Mouse (Mus musculus) neural tube, embryonic 13.5 days (tissue): ENCODE measurements around the gene Ebpl. TPM values are rescaled to one million over a fixed set of nuclear protein-coding genes. Genes with fewer than 3 reads are reported as not detected.

ENCODE experiments used
- ATAC-seq: fragments of 200-750 bp; cut with Nextera tagmentation; 2 replicates; pipeline ENCODE4 v1.8.0; 2017; ENCODE audit warnings: low read depth, mild to moderate bottlenecking, moderate TSS enrichment, moderate library complexity
- H3K27ac ChIP-seq: fragments of 300-500 bp; sonication (generic); replicated peaks from 2 replicates; pipeline ENCODE4 v1.5.1; 2015; ENCODE audit warnings: moderate library complexity, mild to moderate bottlenecking, inconsistent platforms
- H3K27me3 ChIP-seq: fragments of 300-500 bp; sonication (generic); 2 replicates; pipeline ENCODE4 v1.6.1; 2015; ENCODE audit warnings: mild to moderate bottlenecking, inconsistent platforms
- H3K36me3 ChIP-seq: fragments of 300-500 bp; sonication (generic); 2 replicates; pipeline ENCODE4 v1.6.1; 2015; ENCODE audit warnings: mild to moderate bottlenecking, inconsistent platforms
- H3K4me1 ChIP-seq: fragments of 300-500 bp; sonication (generic); replicated peaks from 2 replicates; pipeline ENCODE4 v1.6.1; 2015; ENCODE audit warnings: inconsistent platforms
- H3K4me2 ChIP-seq: fragments of 300-500 bp; sonication (generic); 2 replicates; pipeline ENCODE4 v1.6.1; 2015; ENCODE audit warnings: inconsistent platforms, mild to moderate bottlenecking, moderate library complexity
- H3K4me3 ChIP-seq: fragments of 300-500 bp; sonication (generic); 2 replicates; pipeline ENCODE4 v1.5.1; 2015; ENCODE audit warnings: mild to moderate bottlenecking, inconsistent platforms
- H3K9ac ChIP-seq: fragments of 300-500 bp; sonication (generic); 2 replicates; pipeline ENCODE4 v1.6.1; 2015; ENCODE audit warnings: moderate library complexity, mild to moderate bottlenecking, inconsistent platforms
- H3K9me3 ChIP-seq: fragments of 300-500 bp; sonication (generic); 2 replicates; pipeline ENCODE4 v1.6.1; 2016; ENCODE audit warnings: inconsistent platforms
- WGBS: fragments of 180-500 bp; shearing (Covaris S2); methylation state at CpG from one replicate; pipeline ENCODE4 v1.1.7; 2015; 5-methylcytosine and 5-hydroxymethylcytosine counted together
- polyA plus RNA-seq: library from polyadenylated mRNA; unstranded; fragments of >200 nt; fragmentation: Nextera tagmentation; extraction: Ambion mirVana; gene quantifications from 2 replicates; pipeline ENCODE4 v1.2.1, GENCODE M21; 2015

The Ebpl gene
- 9.1 and 11.7 TPM in 2 replicates for polyA plus RNA-seq

DNA sequence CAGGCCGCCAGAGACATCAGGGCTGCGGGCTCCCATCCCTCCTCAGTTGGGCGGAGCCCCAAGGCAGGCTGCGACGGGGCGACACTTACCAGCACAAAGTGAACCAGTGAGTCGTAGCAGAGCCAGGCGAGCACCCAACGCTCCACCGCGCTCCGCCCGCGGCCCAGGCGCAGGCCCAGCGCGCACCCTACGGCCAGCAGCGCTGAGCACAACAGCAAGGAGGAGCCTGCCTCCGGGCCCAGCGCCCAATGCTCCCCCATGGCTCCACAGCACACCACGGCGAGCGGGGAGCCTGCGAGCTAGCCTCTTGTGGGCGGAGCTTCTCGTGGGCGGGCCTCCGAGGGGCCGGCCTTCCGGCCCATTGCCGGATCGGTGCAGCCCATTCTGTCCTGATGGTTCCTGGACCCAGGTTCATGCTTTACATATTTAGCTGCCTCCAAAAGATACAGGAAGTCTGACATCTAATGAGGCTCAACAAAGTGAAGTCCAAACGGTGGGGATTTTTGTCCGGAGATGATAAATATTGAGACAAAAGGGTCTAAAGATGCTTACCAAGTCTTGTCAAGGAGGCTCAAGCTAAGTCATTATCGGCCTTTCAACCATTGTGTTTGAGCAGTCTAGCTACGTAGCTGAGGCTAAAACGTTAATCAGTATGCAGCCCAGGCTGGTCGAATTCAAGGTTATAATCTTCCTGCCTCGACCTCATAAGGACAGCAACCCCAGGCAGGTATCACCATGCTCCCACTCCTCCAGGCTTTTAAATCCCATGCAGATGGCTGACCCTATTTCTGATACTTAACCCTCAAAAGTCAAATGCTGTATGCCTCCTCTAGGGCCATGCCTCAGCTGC lies at the start of gene Ebpl:
Gene Ebpl, minus strand, starts transcription at position 309 of the 850 bp plus-strand sequence.
- Histone ChIP-seq H3K4me2 (peak within 1 kb of the TSS; percentile 62), H3K36me3 (0 out of 2 replicates have a peak, but pooled peaks cover 5% of the 10 kb centered on the region), H3K9ac (peak within 1 kb of the TSS; percentile 78), H3K27ac (peak within 1 kb of the TSS; percentile 86), H3K27me3 (no peaks in the 10 kb centered on the region), H3K4me3 (peak within 1 kb of the TSS; percentile 58), H3K4me1 (peaks cover 18% of the 10 kb centered on the region), H3K9me3 (no peaks in the 10 kb centered on the region)
- ATAC-seq: peak; percentile 97
- 1% methylated on average over 40 of the region's 40 CpGs for WGBS

DNA sequence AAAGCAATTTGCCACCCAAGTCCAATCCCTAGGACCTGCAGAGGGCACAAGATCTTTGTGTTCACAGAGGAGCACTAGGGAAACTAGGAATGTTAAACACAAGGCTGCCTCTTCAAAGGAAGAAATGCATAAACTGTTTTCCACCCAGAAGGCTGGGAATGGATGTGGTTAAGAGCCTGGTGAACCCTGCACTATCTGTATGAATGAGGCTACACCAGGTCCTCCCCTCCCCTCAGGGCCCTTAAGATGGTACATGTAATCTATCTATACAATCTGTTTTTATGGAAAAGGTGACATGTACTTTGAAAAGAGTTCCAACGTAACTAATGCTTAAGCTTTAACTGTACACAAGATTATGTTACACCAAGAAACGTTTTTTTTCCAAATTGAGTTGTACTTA lies 49.8 kb upstream of the Ebpl start:
- H3K9ac ChIP-seq: no peak overlapping the region
- no peaks in the 10 kb centered on the region for H3K9me3 ChIP-seq
- no peak for ATAC-seq
- H3K27me3 ChIP-seq: no peaks in the 10 kb centered on the region
- WGBS: 87% methylated on average over 2 of the region's 2 CpGs
- peaks cover 17% of the 10 kb centered on the region for H3K4me1 ChIP-seq
- H3K27ac ChIP-seq: no peak overlapping the region
- H3K4me3 ChIP-seq: no peak overlapping the region
- no peak overlapping the region for H3K4me2 ChIP-seq
- H3K36me3 ChIP-seq: no peaks in the 10 kb centered on the region; the same call in 1 of the 2 replicates

DNA sequence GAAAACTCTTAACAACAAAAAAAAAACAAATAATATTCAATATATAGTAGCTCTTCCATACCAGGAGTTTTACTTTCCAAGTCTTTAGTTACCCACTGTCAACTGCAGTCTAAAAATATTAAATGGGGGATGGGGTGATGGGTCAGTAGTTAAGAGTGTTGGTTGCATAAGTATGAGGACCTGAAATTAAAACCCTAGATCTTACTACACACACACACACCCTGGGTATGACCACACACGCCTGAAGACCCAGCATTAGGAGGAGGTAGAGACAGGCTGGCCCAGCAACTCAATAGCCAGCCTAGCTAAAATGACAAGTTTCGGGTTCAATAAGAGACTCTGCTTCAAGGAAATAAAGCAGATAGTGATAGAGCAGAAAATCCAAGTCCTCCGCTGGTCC lies 46.8 kb upstream of the Ebpl start:
- Histone ChIP-seq H3K4me2 (no peak overlapping the region), H3K9ac (no peak overlapping the region), H3K27me3 (no peaks in the 10 kb centered on the region), H3K27ac (no peak overlapping the region), H3K4me3 (no peak overlapping the region), H3K4me1 (peaks cover 7% of the 10 kb centered on the region; the same call in 1 of the 2 replicates), H3K36me3 (peaks cover 3% of the 10 kb centered on the region), H3K9me3 (no peaks in the 10 kb centered on the region)
- WGBS: 97% methylated on average over 3 of the region's 3 CpGs
- ATAC-seq: no peak

DNA sequence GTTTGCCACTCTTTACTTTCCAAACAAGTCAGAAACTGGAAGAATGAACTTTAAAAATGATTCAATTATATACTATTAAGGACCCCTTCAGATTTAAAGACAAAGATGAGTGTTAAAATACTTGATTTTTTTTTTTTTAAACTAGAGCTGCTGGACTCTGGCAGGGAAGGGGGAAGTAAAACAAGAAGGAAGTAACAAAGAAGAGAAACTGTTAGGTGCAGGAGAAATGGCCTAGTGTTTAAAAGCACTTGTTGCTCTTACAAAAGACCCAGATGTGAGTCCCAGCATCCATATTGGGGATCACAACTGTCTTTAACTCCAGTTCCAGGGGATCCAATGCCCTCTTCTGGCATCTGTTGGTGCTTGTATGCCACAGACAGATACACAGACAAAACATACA lies 45.5 kb upstream of the Ebpl start:
- H3K27ac ChIP-seq: no peak overlapping the region
- H3K27me3 ChIP-seq: no peaks in the 10 kb centered on the region
- no peak for ATAC-seq
- no peak overlapping the region for H3K4me3 ChIP-seq
- peaks cover 9% of the 10 kb centered on the region for H3K36me3 ChIP-seq
- no peaks in the 10 kb centered on the region for H3K9me3 ChIP-seq
- H3K4me1 ChIP-seq: peaks cover 7% of the 10 kb centered on the region; the same call in 1 of the 2 replicates
- no peak overlapping the region for H3K4me2 ChIP-seq
- no peak overlapping the region for H3K9ac ChIP-seq

DNA sequence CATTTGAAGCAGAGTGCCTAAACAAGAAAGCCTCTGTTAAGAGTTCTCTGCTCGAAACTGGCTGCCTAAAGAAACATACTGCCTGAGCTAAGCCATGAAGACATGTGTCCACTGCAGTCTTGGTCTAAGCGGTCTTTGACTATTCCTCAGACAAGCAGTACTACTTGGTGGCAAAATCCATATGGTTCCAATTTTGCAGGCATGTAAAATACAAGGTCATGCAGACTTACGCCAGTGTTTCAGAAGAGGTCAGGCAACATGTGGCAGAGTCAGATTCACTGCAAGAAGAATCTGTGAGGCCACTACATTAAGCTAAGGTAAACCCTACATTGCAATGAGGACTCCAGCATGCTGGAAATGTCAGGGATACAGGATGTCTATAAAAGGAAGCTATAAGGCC lies 44.7 kb upstream of the Ebpl start:
- H3K27ac ChIP-seq: no peak overlapping the region
- H3K9me3 ChIP-seq: no peaks in the 10 kb centered on the region
- H3K9ac ChIP-seq: no peak overlapping the region
- no peak overlapping the region for H3K4me2 ChIP-seq
- peaks cover 13% of the 10 kb centered on the region for H3K36me3 ChIP-seq
- WGBS: 90% methylated on average over 3 of the region's 3 CpGs
- peaks cover 7% of the 10 kb centered on the region; the same call in 1 of the 2 replicates for H3K4me1 ChIP-seq
- H3K4me3 ChIP-seq: no peak overlapping the region
- ATAC-seq: no peak
- H3K27me3 ChIP-seq: no peaks in the 10 kb centered on the region

DNA sequence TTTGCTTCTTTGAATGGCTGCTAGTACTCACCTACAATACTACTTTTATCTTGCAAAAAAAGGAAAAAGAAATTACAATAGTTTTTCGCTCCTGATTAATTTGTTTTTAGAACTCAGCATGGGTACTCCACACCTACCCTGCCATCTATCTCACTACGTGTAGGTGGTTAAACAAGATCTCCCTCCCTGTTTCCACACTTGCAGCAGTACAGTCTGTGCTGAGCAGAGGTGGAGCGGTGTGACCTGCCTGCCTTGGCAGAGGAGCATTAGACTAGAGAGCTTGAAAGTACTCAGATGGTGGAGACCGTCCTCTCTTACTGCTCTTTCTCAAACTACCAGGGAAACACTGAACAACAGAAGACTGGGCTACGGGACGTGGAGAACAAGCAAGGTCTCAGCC lies 34.5 kb upstream of the Ebpl start:
- Histone ChIP-seq H3K36me3 (peaks cover 35% of the 10 kb centered on the region), H3K9me3 (no peaks in the 10 kb centered on the region), H3K27me3 (no peaks in the 10 kb centered on the region), H3K4me2 (no peak overlapping the region), H3K27ac (no peak overlapping the region), H3K4me1 (no peaks in the 10 kb centered on the region), H3K9ac (no peak overlapping the region), H3K4me3 (no peak overlapping the region)
- no peak for ATAC-seq
- 89% methylated on average over 6 of the region's 6 CpGs for WGBS

DNA sequence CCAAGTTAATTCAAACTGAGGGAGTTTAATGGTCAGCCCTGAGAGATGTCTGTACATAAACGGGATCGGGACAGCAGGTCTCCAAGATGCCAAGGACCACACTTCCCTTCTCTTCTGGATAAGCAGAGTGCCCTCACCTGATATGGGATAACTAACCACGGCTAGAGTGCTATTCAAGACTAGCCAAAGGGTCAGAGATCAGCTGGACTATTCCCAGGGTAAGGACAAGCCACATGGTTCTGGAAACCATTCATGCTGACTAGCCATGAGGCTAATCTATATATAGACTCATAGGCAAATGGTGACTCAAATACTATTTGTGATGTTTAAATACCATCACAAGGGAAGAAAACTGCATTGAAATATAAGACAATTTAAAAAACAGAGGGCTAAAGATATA lies 30.3 kb upstream of the Ebpl start:
- Histone ChIP-seq H3K9me3 (no peaks in the 10 kb centered on the region), H3K27ac (no peak overlapping the region), H3K36me3 (peaks cover 40% of the 10 kb centered on the region), H3K4me1 (no peaks in the 10 kb centered on the region), H3K27me3 (no peaks in the 10 kb centered on the region), H3K4me2 (no peak overlapping the region), H3K4me3 (no peak overlapping the region), H3K9ac (no peak overlapping the region)
- ATAC-seq: no peak
- WGBS: 83% methylated on average over 3 of the region's 3 CpGs

DNA sequence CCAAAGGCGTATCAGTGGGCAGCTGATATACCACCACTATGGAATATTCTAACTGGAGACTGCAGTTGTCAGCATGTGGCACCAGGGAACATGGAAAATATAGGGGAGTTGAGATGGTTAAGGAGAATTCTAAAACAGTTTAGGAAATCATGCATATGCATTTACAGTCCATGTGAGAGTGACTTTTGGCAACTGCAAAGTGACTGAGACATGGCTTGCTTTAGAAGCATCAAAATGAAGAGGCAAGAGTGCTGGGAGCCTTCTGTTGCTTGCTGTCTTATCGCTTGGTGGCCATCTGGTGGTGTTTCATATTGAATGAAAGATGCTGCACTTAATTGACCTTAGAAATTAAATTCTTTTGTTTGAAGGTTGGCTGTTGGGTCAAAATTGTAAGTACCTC lies 7.1 kb upstream of the Ebpl start:
- 77% methylated on average over 2 of the region's 2 CpGs for WGBS
- Histone ChIP-seq H3K4me3 (no peak overlapping the region), H3K27me3 (no peaks in the 10 kb centered on the region), H3K36me3 (peaks cover 46% of the 10 kb centered on the region), H3K9ac (no peak overlapping the region), H3K4me1 (no peaks in the 10 kb centered on the region), H3K9me3 (no peaks in the 10 kb centered on the region), H3K4me2 (no peak overlapping the region), H3K27ac (no peak overlapping the region)
- no peak for ATAC-seq

DNA sequence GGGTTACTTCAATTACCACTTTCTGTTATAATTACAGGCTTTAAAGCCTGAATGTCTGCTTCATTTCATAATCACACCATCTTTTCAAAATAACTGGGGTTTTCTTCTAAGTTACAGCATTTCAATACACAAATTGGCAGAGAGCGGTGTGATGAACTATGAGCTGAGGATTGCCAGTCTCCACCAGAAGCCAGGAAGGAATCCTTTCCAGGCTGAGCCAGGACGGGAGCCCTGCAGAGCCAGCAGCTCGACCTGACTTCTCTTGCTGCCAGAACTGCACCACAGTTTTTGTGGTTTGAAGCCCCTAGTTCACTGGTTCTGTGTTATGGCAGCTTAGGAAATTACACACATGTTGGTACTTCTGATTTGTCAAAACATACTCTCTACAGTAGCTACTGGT lies 4.4 kb upstream of the Ebpl start:
- H3K4me3 ChIP-seq: no peak overlapping the region
- no peaks in the 10 kb centered on the region for H3K27me3 ChIP-seq
- H3K4me1 ChIP-seq: peaks cover 10% of the 10 kb centered on the region
- H3K36me3 ChIP-seq: peaks cover 24% of the 10 kb centered on the region
- no peak overlapping the region for H3K27ac ChIP-seq
- H3K9me3 ChIP-seq: no peaks in the 10 kb centered on the region
- H3K9ac ChIP-seq: no peak overlapping the region
- WGBS: 84% methylated on average over 3 of the region's 3 CpGs
- no peak overlapping the region for H3K4me2 ChIP-seq
- no peak for ATAC-seq

DNA sequence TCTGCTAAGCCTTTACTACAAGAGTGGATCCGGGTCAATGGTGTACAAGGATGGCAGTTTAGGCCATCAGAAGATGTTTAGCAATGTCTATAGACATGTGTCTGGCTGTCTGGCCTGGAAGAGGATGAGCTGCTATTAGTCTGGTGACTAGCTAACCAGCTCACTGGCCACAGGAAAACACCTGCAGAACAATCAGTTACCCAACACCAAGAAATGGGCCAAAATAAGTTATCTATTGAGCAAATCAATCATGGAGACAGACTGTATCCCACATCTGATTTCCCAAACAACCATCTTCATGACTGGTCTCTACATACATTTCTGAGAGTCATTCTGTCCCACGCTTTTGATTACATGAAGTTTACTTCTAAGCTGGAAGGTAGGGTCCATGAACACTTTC lies 3.5 kb upstream of the Ebpl start:
- H3K27me3 ChIP-seq: no peaks in the 10 kb centered on the region
- no peak overlapping the region for H3K9ac ChIP-seq
- no peak overlapping the region for H3K27ac ChIP-seq
- H3K4me2 ChIP-seq: no peak overlapping the region
- no peak for ATAC-seq
- H3K36me3 ChIP-seq: peaks cover 21% of the 10 kb centered on the region
- no peaks in the 10 kb centered on the region for H3K9me3 ChIP-seq
- H3K4me1 ChIP-seq: peaks cover 18% of the 10 kb centered on the region
- H3K4me3 ChIP-seq: no peak overlapping the region
- WGBS: 97% methylated on average over 2 of the region's 2 CpGs

DNA sequence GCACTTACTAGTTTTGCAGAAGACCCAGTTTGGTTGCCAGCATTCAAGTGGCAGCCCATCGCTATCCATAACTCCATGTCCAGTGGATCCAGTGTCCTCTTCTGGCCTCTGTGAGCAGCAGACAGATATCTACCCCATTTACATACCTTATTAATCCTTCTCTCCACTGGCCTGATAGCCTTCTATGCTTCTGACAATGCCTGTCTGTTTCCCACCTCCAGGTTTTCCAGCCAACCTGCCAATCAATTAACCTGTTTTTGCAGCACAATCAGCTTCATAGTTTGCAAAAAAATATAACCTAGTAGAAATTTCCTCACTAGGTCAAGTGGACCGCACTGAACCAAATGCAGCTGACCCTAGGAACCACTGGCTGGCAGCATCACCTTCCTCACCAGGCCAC lies 2.0 kb upstream of the Ebpl start:
- H3K27ac ChIP-seq: no peak overlapping the region
- no peak overlapping the region for H3K9ac ChIP-seq
- no peak for ATAC-seq
- WGBS: 94% methylated on average over 2 of the region's 2 CpGs
- H3K9me3 ChIP-seq: no peaks in the 10 kb centered on the region
- no peaks in the 10 kb centered on the region for H3K27me3 ChIP-seq
- peaks cover 18% of the 10 kb centered on the region for H3K4me1 ChIP-seq
- H3K4me2 ChIP-seq: no peak overlapping the region
- peaks cover 19% of the 10 kb centered on the region for H3K36me3 ChIP-seq
- no peak overlapping the region for H3K4me3 ChIP-seq

DNA sequence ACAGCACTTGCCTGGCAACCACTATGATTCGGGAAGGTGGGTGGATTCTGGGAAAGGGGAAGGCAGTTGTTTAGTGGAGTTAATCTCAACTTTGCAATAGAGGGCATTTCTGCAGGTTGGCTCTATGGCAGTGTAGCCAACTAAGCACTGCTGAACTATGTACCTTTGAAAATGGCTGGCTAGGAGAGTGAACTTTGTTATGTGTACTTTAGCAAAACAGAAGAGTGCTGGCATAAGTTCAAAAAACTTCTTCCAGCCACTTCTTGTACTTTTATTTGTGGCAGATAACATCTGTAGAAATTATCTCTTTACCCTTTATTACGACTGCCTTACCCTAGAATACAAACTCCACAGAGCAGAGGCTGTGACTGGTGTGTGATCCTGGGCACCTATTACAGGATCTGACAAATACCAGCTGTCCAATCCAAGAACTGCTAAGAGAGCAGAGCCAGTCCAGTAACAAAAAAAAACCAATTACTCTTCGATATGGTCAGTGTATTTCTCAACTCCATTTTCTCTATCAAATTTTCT lies 807 bp upstream of the Ebpl start:
- Histone ChIP-seq H3K4me1 (peaks cover 18% of the 10 kb centered on the region), H3K4me2 (peak overlapping the region; percentile 62), H3K27me3 (no peaks in the 10 kb centered on the region), H3K4me3 (peak overlapping the region; percentile 58), H3K9ac (peak overlapping the region; percentile 78), H3K36me3 (peaks cover 9% of the 10 kb centered on the region; the same call in 1 of the 2 replicates), H3K27ac (peak overlapping the region; percentile 86), H3K9me3 (no peaks in the 10 kb centered on the region)
- 63% methylated on average over 3 of the region's 3 CpGs for whole genome bisulfite sequencing
- ATAC-seq: no peak
